Mouse (Mus musculus): Measurements from ENCODE around the gene Rcor1.
"Not testable (repeated sequence)": the region's sequence is repeated elsewhere in the genome, so short reads cannot be mapped to it uniquely, and the experiment has no call there.

Gene Rcor1

GRCm38 (mm10) chr12:111028176-111029167 is 10.7 kb upstream of the Rcor1 start:
- peak in 1 of 2 experiments; percentile 11 for DNase-seq

- DNase-seq, result no peak
Observed at GRCm38 (mm10) chr12:111029291-111029890, 9.8 kb upstream of the Rcor1 start.

- no peak for DNase-seq
Observed at GRCm38 (mm10) chr12:111032839-111033238, 6.3 kb upstream of the Rcor1 start.

- DNase-seq, result peak; percentile 45 to 62
Observed at GRCm38 (mm10) chr12:111035182-111035824, 3.8 kb upstream of the Rcor1 start.

- DNase-seq, result no peak
Observed at GRCm38 (mm10) chr12:111036198-111036775, 2.9 kb upstream of the Rcor1 start.

- peak; percentile 37 to 47 for DNase-seq
Observed at GRCm38 (mm10) chr12:111037241-111038180, 1.6 kb upstream of the Rcor1 start.

GRCm38 (mm10) chr12:111038231-111038975 is 748 bp upstream of the Rcor1 start:
- DNase-seq, result peak; percentile 72 to 78

- peak; percentile 45 to 64 for DNase-seq
Observed at GRCm38 (mm10) chr12:111039771-111040530, 800 bp downstream of the Rcor1 start.

- no peak for DNase-seq
Observed at GRCm38 (mm10) chr12:111040531-111040860, 1.3 kb downstream of the Rcor1 start.

GRCm38 (mm10) chr12:111041196-111041595 is 2.0 kb downstream of the Rcor1 start:
- DNase-seq, result peak; percentile 19 to 62

- DNase-seq, result peak in 1 of 2 experiments; percentile 14
Observed at GRCm38 (mm10) chr12:111042365-111042764, 3.2 kb downstream of the Rcor1 start.

GRCm38 (mm10) chr12:111044880-111045279 is 5.7 kb downstream of the Rcor1 start:
- no peak for DNase-seq

GRCm38 (mm10) chr12:111046866-111047265 is 7.7 kb downstream of the Rcor1 start:
- DNase-seq, result no peak

- DNase-seq, result no peak
Observed at GRCm38 (mm10) chr12:111048201-111048600, 9.1 kb downstream of the Rcor1 start.

GRCm38 (mm10) chr12:111050256-111050655 is 11.1 kb downstream of the Rcor1 start:
- no peak for DNase-seq

GRCm38 (mm10) chr12:111063361-111063760 is 24.2 kb downstream of the Rcor1 start:
- DNase-seq, result no peak

- no peak for DNase-seq
Observed at GRCm38 (mm10) chr12:111064220-111064619, 25.1 kb downstream of the Rcor1 start.

GRCm38 (mm10) chr12:111065330-111065729 is 26.2 kb downstream of the Rcor1 start:
- DNase-seq, result no peak

GRCm38 (mm10) chr12:111067816-111068215 is 28.7 kb downstream of the Rcor1 start:
- DNase-seq, result no peak

GRCm38 (mm10) chr12:111069299-111069698 is 30.1 kb downstream of the Rcor1 start:
- not testable (repeated sequence) for DNase-seq

Data from lung, postnatal 4 days (tissue).